Mouse (Mus musculus) hindbrain, embryonic 12.5 days (tissue): ENCODE data around the gene Rcsd1. TPM values are rescaled to one million over a fixed set of nuclear protein-coding genes. Genes with fewer than 3 reads are reported as not detected.

Source experiments
- ATAC-seq: fragments of 200-750 bp; cut with Nextera tagmentation; 2 replicates; pipeline ENCODE4 v1.8.0; 2017; ENCODE audit warnings: moderate TSS enrichment; ENCODE audit not compliant: low FRiP score
- H3K27ac ChIP-seq: fragments of 300-500 bp; sonication (generic); 2 replicates; pipeline ENCODE4 v1.5.1; 2016; ENCODE audit warnings: mild to moderate bottlenecking
- H3K27me3 ChIP-seq: fragments of 300-500 bp; sonication (generic); 2 replicates; pipeline ENCODE4 v1.6.1; 2016; ENCODE audit warnings: mild to moderate bottlenecking
- H3K36me3 ChIP-seq: fragments of 300-500 bp; sonication (generic); 2 replicates; pipeline ENCODE4 v1.6.1; 2016; ENCODE audit warnings: mild to moderate bottlenecking
- H3K4me1 ChIP-seq: fragments of 300-500 bp; sonication (generic); 2 replicates; pipeline ENCODE4 v1.6.1; 2016
- H3K4me2 ChIP-seq: fragments of 300-500 bp; sonication (generic); replicated peaks from 2 replicates; pipeline ENCODE4 v1.6.1; 2016; ENCODE audit warnings: mild to moderate bottlenecking
- H3K4me3 ChIP-seq: fragments of 300-500 bp; sonication (generic); 2 replicates; pipeline ENCODE4 v1.5.1; 2016; ENCODE audit warnings: mild to moderate bottlenecking
- H3K9ac ChIP-seq: fragments of 300-500 bp; sonication (generic); 2 replicates; pipeline ENCODE4 v1.6.1; 2016; ENCODE audit warnings: mild to moderate bottlenecking, moderate library complexity
- H3K9me3 ChIP-seq: fragments of 300-500 bp; sonication (generic); replicated peaks from 2 replicates; pipeline ENCODE4 v1.6.1; 2016; ENCODE audit warnings: mild to moderate bottlenecking
- WGBS: fragments of 180-500 bp; shearing (Covaris S2); methylation state at CpG from one replicate; pipeline ENCODE4 v1.1.7; 2016; 5-methylcytosine and 5-hydroxymethylcytosine counted together
- microRNA-seq: library from miRNA; unstranded; fragments of <30 nt; microRNA quantifications from one replicate; pipeline ENCODE4, GENCODE M21; 2017
- polyA plus RNA-seq: library from polyadenylated mRNA; unstranded; fragments of >200 nt; fragmentation: Nextera tagmentation; extraction: Ambion mirVana; gene quantifications from 2 replicates; pipeline ENCODE4 v1.2.1, GENCODE M21; 2016

Gene Rcsd1
- polyA plus RNA-seq, 1 experiment from 2014 or later, result 16.8 TPM

- Histone ChIP-seq H3K4me2 (no peak overlapping the region), H3K4me1 (peaks cover 13% of the 10 kb centered on the region), H3K4me3 (no peak overlapping the region), H3K27me3 (no peaks in the 10 kb centered on the region), H3K36me3 (peaks cover 54% of the 10 kb centered on the region), H3K27ac (no peak overlapping the region), H3K9ac (no peak overlapping the region), H3K9me3 (no peaks in the 10 kb centered on the region)
- ATAC-seq, result no peak
- 93% methylated on average over 6 of the region's 6 CpGs for WGBS
Measured at GRCm38 (mm10) chr1:165605774-165606173, 103.8 kb downstream of the Rcsd1 start.

- 86% methylated on average over 3 of the region's 3 CpGs for WGBS
- Histone ChIP-seq H3K9ac (no peak overlapping the region), H3K36me3 (peaks cover 54% of the 10 kb centered on the region), H3K9me3 (no peaks in the 10 kb centered on the region), H3K4me3 (no peak overlapping the region), H3K4me1 (peaks cover 6% of the 10 kb centered on the region), H3K4me2 (no peak overlapping the region), H3K27ac (no peak overlapping the region), H3K27me3 (no peaks in the 10 kb centered on the region)
- no peak for ATAC-seq
Measured at GRCm38 (mm10) chr1:165605108-165605507, 104.4 kb downstream of the Rcsd1 start.

- no peak overlapping the region for H3K4me3 ChIP-seq
- H3K4me2 ChIP-seq, result no peak overlapping the region
- no peak overlapping the region for H3K27ac ChIP-seq
- no peak for ATAC-seq
- no peaks in the 10 kb centered on the region for H3K27me3 ChIP-seq
- 94% methylated on average over 8 of the region's 8 CpGs for WGBS
- H3K4me1 ChIP-seq, result no peaks in the 10 kb centered on the region; the same call in 1 of the 2 replicates
- peaks cover 57% of the 10 kb centered on the region for H3K36me3 ChIP-seq
- no peak overlapping the region for H3K9ac ChIP-seq
- no peaks in the 10 kb centered on the region for H3K9me3 ChIP-seq
Measured at GRCm38 (mm10) chr1:165604203-165604602, 105.4 kb downstream of the Rcsd1 start.

GRCm38 (mm10) chr1:165603218-165603617, 106.3 kb downstream of the Rcsd1 start:
- no peak overlapping the region for H3K4me3 ChIP-seq
- ATAC-seq, result no peak
- peaks cover 60% of the 10 kb centered on the region for H3K36me3 ChIP-seq
- H3K27me3 ChIP-seq, result no peaks in the 10 kb centered on the region
- no peak overlapping the region for H3K9ac ChIP-seq
- H3K4me2 ChIP-seq, result no peak overlapping the region
- no peaks in the 10 kb centered on the region for H3K9me3 ChIP-seq
- no peaks in the 10 kb centered on the region for H3K4me1 ChIP-seq
- no peak overlapping the region for H3K27ac ChIP-seq
- 89% methylated on average over 14 of the region's 14 CpGs for WGBS

GRCm38 (mm10) chr1:165601775-165602280, 107.7 kb downstream of the Rcsd1 start:
- no peaks in the 10 kb centered on the region for H3K4me1 ChIP-seq
- no peak overlapping the region for H3K4me3 ChIP-seq
- 84% methylated on average over 10 of the region's 10 CpGs for WGBS
- H3K9ac ChIP-seq, result no peak overlapping the region
- ATAC-seq, result no peak
- H3K27ac ChIP-seq, result no peak overlapping the region
- peaks cover 52% of the 10 kb centered on the region for H3K36me3 ChIP-seq
- H3K4me2 ChIP-seq, result no peak overlapping the region
- no peaks in the 10 kb centered on the region for H3K27me3 ChIP-seq
- H3K9me3 ChIP-seq, result no peaks in the 10 kb centered on the region

Small RNA genes lying within 50 kb of the gene (microRNA-seq; reads per million reads assigned to microRNA genes)
- not detected for gene Gm44458

Other genes with a start within 250 kb of the Rcsd1 start
- gene Dcaf6, start 249.3 kb downstream of the Rcsd1 start, polyA plus RNA-seq, result 12.4 and 12.9 TPM in 2 replicates
- gene Mpc2, start 249.1 kb downstream of the Rcsd1 start, polyA plus RNA-seq, result 145 and 146 TPM in 2 replicates
- 0.09 and 0.12 TPM in 2 replicates for gene Adcy10, start 224.6 kb downstream of the Rcsd1 start, polyA plus RNA-seq
- gene Mpzl1, start 75.2 kb downstream of the Rcsd1 start, polyA plus RNA-seq, result 140 and 148 TPM in 2 replicates
- gene Creg1, start 54.0 kb upstream of the Rcsd1 start, polyA plus RNA-seq, result 35.8 and 38.9 TPM in 2 replicates
- gene Cd247, start 78.9 kb upstream of the Rcsd1 start, polyA plus RNA-seq, result 1.3 and 1.5 TPM in 2 replicates